Mouse (Mus musculus) ovary, adult 18-20 months (tissue): ENCODE measurements around the gene Rdh16f2.
"Not testable (repeated sequence)": the region's sequence is repeated elsewhere in the genome, so short reads cannot be mapped to it uniquely, and the experiment has no call there.

Source experiments
- DNase-seq: peaks from one replicate; pipeline ENCODE4 v3.0.0; 2022; ENCODE audit warnings: low spot score, mixed read lengths

The Rdh16f2 gene

DNA sequence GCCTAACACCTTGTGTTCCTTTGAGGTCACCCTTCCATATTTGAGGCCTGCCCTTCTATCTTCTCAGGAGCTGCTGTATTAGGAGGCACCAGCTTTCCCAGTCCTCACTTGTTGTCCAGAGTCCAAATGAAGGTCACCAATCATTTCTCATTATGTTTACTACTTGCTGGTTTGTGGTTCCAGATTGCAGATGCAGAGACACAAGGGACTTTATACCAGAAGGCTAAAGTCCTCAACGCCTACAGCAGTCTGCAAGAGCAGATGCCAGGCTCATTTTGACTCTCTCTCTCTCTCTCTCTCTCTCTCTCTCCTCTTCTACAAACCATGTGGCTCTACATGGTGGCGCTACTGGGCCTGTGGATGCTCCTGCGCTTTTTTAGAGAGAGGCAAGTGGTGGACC, at the start of gene Rdh16f2:
TSS of gene Rdh16f2 (plus strand) at position 243 of the 400 bp plus-strand sequence.
- DNase-seq, result no peak

DNA sequence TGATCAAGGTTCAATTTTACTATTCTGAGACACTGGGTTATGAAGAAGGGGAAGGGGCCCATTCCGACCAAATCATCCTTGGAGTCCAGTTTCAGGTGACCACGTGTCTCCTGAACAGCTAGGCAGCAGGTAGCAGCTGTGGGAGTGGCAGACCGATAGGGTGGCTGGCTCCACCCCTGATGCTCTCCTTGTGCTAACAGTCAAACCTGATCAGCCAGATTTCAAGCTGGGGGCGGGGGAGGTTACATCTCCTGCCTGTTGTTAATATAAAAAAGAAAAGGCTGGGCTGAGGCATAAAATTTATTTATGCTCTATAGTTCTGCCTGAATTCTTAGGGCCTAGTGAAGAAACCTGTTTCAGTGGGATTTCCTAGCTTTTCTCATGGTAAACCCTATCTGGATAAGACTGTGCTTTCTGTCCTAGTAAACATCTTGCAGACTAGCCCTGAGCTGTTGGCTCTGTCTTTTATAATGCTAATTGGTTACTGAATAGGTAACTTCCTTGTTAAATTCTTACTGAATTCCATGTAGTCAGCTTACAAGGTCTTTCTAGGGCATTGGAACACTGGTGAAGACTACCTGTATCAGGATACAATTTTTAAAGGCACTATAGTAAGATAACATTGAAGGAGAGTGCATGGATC, 48.9 kb upstream of the Rdh16f2 start:
- not testable (repeated sequence) for DNase-seq

DNA sequence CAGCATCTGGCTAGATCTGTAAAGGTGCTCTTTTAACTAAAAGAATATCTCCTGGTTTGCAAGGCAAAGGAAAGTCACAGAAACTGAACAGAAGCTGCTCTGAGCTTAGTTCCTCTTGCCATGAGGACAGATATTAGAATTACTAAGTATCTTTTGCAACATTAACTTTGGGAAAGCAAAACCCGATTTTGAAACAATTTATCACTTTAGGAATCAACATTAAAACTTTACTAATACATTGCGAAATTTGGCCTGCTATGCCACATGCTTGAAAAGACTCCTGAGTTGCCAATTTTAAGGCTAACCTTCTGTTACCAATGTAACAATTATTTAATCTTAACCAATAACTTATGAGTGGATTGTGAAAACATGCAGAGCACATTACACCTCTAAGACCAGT, 44.5 kb upstream of the Rdh16f2 start:
- not testable (repeated sequence) for DNase-seq

DNA sequence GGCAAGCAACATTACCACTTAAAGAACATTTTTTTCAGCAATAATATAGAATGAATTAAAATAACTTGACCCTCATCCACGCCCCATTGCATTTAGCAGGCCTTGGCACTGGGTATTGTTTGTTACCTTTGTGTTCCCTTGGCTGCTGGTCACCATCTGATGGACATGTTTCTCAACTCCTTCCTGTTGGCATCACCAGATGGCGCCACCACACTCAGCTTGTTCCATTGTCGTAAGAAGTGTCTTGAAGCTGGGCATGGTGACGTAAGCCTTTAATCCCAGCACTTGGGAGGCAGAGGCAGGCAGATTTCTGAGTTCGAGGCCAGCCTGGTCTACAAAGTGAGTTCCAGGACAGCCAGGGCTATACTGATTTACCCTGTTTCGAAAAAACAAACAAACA, 40.9 kb upstream of the Rdh16f2 start:
- DNase-seq, result no peak

DNA sequence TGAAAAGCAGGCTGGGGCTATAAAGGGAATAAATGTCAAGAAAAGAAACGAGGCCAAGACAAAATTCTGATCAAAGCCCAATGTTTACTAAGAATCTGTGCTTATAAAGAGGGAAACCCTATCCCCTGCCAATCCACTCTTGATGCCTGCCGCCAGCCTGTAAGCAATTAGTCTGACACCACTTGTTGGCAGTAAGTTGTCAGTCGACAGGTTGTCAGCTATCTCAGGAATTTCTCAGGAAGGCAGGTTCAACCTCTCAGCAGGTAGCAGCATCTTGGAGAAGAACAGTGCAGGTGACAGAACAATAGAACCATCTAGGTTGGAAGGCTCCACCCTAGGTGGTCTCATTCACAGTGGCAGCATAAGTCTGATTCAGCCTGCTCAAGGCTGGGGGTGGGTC, 37.2 kb upstream of the Rdh16f2 start:
- no peak for DNase-seq

DNA sequence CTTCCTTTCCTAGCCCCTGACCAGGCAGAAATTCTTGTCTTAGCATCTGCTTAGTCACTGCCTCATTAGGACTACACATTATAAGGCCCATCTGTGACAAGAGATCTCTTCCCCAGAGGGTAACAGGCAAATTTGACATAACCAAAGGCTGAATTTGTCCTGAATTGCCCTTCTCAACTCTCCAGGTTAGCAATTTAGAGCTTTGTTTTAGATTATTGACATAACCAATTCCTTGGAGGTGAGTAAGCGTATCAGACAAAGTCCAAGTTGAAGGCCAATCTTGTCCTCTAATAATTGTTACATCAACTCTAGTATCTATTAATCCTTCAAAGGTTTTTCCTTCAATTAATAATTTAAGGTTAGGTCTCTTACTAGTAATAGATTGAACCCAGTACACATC, 32.1 kb upstream of the Rdh16f2 start:
- not testable (repeated sequence) for DNase-seq

GRCm38 (mm10) chr10:127835292-127835691, 31.0 kb upstream of the Rdh16f2 start:
- no peak for DNase-seq

DNA sequence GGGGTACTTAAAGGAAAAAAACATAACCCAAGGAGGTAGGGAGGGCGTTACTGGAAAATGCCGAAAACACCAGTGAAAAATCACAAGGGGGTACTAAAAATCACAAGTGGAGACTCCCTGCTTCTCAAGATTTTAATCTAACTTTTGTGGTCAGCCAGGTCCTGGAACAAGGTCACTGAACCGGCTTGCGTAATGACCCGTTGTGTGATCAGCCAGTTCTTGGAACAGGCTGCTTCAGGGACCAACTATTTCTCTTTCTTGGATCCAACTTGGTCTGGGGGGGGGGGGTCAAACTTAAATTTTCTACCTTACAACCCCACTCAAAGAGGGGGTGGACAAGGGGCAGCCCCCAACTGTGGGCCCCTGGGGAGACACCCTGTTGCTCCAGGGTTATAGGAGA, 28.5 kb upstream of the Rdh16f2 start:
- DNase-seq, result not testable (repeated sequence)

DNA sequence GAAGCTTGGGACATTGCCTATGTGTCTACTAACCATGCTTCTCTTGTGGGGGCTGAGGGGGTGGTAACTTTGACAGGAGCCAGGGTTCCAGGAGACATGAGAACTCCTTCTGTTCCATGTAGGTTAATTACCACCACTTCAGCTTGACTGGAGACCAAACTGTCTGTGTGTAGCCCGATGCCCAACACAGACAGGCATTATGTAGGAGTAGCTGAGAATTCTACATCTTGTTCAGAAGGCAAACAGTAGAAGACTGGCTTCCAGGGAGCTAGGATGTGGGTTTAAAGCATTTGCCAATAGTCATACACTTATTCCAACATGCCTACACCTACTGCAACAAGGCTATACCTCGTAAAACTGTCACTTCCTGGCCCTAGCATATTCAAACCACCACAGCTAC, 27.7 kb upstream of the Rdh16f2 start:
- no peak for DNase-seq

- DNase-seq, result no peak
These were observed 25.5 kb upstream of the Rdh16f2 start for GRCm38 (mm10) chr10:127840776-127841175.

- DNase-seq, result not testable (repeated sequence)
These were observed 20.3 kb upstream of the Rdh16f2 start for GRCm38 (mm10) chr10:127845945-127846344.

DNA sequence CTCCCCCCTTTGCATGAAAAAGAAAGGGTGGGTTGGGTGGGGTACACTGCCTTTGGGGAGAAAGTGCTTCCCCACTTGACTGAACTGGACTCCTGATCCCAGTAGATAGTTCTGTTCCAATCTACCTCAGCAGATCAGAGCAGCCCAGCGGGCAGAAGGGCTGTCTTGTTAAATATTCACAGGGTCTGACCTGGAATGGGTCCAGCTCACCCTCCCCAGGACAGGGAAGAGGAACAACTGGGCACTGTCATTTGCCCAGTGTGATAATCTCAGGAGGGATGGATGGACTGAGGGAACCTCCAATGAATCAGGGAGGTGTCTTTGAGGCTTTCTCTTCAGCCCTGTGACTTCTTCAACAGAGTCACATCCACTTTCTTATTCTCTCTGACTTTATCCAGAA, 18.2 kb upstream of the Rdh16f2 start:
- no peak for DNase-seq

DNA sequence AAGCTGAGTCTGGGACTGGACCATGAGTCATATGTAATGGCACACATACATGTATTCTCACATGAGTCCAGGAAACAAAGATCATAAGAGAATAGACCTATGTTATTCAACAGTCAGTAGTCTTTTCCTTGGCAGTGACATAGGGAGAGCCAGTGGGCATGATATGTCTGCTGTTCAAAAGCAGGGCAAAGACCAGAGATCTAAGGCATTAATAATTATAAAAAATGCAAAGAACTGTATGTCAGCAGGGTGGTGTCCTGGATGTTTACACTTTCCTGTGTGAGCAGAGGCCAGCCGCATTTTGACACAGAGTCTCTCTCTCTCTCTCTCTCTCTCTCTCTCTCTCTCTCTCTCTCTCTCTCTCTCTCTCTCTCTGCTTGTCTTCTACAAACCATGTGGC, 16.6 kb upstream of the Rdh16f2 start, which contains the start of gene Rdh19:
TSS of gene Rdh19 (plus strand) at position 301 of the 400 bp plus-strand sequence.
- no peak for DNase-seq

DNA sequence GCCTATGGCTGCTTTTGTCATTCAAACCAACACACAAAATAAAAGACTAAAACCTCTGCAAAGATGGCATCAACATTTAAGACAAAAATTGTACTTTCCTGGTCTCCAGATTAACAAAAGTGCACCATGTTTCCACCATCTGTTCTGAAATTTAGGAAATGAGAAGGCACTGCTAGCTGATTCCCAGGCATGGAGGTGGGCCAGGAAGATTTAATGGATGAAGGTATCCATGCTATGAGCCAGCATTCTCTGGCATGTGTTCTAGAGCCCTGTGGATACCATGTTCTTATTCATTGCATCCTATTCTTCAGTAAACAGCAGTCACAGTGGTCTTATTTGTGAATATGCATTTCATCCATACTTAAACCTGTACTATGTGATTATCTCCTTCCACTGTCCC, 9.9 kb upstream of the Rdh16f2 start:
- no peak for DNase-seq

GRCm38 (mm10) chr10:127864931-127865330, 1.3 kb upstream of the Rdh16f2 start:
- no peak for DNase-seq

GRCm38 (mm10) chr10:127872484-127872883, 6.2 kb downstream of the Rdh16f2 start:
- DNase-seq, result no peak

DNA sequence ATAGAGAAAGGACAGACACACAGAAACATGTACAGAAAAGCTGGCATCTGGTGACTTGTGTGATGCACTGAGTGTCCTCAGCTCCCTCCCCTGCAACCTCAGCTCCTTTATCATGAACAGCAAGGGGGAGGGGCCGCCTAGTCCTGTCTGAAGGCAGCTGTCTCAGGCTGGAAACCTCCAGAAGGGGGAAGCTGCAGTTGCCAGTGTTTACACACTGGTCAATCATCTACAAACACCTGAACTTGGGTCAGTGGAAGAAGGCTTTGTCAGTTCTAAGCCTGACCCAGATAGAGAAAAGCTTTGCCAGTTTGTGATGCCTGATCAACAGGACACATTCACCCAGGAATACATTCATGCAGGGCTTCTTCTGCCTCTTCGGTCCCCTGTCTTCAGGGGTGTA, 11.4 kb downstream of the Rdh16f2 start:
- no peak for DNase-seq

GRCm38 (mm10) chr10:127878262-127879057, 12.2 kb downstream of the Rdh16f2 start:
- no peak for DNase-seq

DNA sequence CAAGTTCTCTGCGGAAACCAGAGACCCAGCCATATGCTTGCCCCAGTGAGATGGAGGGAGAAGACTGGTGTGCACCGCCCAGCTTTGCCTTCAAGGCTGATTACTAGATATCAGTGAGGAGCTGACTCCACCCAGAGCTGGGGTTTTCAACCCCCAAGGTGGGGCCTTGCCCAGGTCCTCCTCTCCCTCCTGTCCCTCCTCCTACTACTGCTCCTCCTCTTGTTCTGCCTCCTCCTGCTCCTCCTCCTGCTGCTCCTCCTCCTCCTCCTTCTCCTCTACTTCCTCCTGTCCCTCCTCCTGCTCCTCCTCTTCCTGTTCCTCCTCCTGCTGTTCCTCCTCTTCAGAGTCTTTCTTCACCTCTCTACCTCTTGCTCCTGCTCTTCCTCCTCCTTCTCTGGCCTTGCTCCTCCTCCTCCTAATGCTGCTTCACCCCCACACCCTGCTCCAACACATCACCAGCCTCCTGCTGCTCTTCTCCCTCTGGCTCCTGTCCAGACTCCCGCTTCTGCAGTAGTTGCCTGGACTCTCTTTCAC, 12.9 kb downstream of the Rdh16f2 start:
- DNase-seq, result peak; percentile 59

DNA sequence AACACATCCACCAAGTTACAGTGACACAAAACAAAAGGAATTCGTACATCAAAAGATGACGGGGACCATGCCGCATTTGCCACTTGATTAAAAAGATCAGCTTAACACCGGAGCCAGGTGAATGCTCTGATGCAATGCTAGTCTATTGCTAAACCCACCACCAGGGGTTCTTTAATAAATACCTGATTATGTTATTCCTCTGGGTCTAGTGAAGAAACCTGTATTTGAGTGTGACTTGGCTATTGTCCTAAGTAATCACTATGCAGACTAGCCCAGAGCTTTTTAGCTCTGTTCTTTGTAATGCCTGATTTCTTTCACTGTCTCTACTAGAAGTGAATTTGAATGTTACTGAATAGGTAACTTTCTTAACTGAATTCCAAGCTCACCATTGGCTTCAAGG, 14.8 kb downstream of the Rdh16f2 start:
- DNase-seq, result no peak

GRCm38 (mm10) chr10:127886551-127886950, 20.3 kb downstream of the Rdh16f2 start:
- DNase-seq, result no peak

- no peak for DNase-seq
These were observed 20.7 kb downstream of the Rdh16f2 start for GRCm38 (mm10) chr10:127886971-127887370.

DNA sequence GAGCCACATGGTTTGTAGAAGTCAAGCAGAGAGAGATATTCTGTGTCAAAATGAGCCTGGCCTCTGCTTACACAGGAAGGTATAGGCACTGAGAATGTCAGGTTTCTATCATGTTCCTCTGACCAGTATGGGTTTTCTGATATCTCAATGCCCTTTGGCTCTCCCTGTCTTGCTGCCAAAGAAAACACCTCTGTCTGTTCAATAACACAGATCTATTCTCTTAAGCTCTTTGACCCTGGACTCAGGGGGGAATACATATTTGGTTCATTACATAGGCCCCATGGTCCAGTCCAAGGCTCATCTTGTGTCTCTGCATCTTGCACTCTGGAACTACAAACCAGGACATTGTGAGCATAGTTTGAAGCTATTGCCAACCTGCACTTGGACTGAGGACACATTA, 22.3 kb downstream of the Rdh16f2 start, which contains the start of gene Rdh7:
TSS of gene Rdh7 (minus strand) at position 213 of the 400 bp plus-strand sequence.
- no peak for DNase-seq
